Mouse (Mus musculus) neural tube, embryonic 13.5 days (tissue): ENCODE measurements around the gene Chst4. TPM values are rescaled to one million over a fixed set of nuclear protein-coding genes. Genes with fewer than 3 reads are reported as not detected.

Experiments
- ATAC-seq: fragments of 200-750 bp; cut with Nextera tagmentation; 2 replicates; pipeline ENCODE4 v1.8.0; 2017; ENCODE audit warnings: low read depth, mild to moderate bottlenecking, moderate TSS enrichment, moderate library complexity
- H3K27ac ChIP-seq: fragments of 300-500 bp; sonication (generic); replicated peaks from 2 replicates; pipeline ENCODE4 v1.5.1; 2015; ENCODE audit warnings: moderate library complexity, mild to moderate bottlenecking, inconsistent platforms
- H3K27me3 ChIP-seq: fragments of 300-500 bp; sonication (generic); 2 replicates; pipeline ENCODE4 v1.6.1; 2015; ENCODE audit warnings: mild to moderate bottlenecking, inconsistent platforms
- H3K36me3 ChIP-seq: fragments of 300-500 bp; sonication (generic); 2 replicates; pipeline ENCODE4 v1.6.1; 2015; ENCODE audit warnings: mild to moderate bottlenecking, inconsistent platforms
- H3K4me1 ChIP-seq: fragments of 300-500 bp; sonication (generic); replicated peaks from 2 replicates; pipeline ENCODE4 v1.6.1; 2015; ENCODE audit warnings: inconsistent platforms
- H3K4me2 ChIP-seq: fragments of 300-500 bp; sonication (generic); 2 replicates; pipeline ENCODE4 v1.6.1; 2015; ENCODE audit warnings: inconsistent platforms, mild to moderate bottlenecking, moderate library complexity
- H3K4me3 ChIP-seq: fragments of 300-500 bp; sonication (generic); 2 replicates; pipeline ENCODE4 v1.5.1; 2015; ENCODE audit warnings: mild to moderate bottlenecking, inconsistent platforms
- H3K9ac ChIP-seq: fragments of 300-500 bp; sonication (generic); 2 replicates; pipeline ENCODE4 v1.6.1; 2015; ENCODE audit warnings: moderate library complexity, mild to moderate bottlenecking, inconsistent platforms
- H3K9me3 ChIP-seq: fragments of 300-500 bp; sonication (generic); 2 replicates; pipeline ENCODE4 v1.6.1; 2016; ENCODE audit warnings: inconsistent platforms
- WGBS: fragments of 180-500 bp; shearing (Covaris S2); methylation state at CpG from one replicate; pipeline ENCODE4 v1.1.7; 2015; 5-methylcytosine and 5-hydroxymethylcytosine counted together
- polyA plus RNA-seq: library from polyadenylated mRNA; unstranded; fragments of >200 nt; fragmentation: Nextera tagmentation; extraction: Ambion mirVana; gene quantifications from 2 replicates; pipeline ENCODE4 v1.2.1, GENCODE M21; 2015

Gene Chst4
- not detected in 2 replicates for polyA plus RNA-seq

GRCm38 (mm10) chr8:110039659-110040058, at the start of gene Chst4:
TSS of gene Chst4 (minus strand) at chr8:110039740.
- H3K4me1 ChIP-seq: no peaks in the 10 kb centered on the region
- H3K9ac ChIP-seq: no peak within 1 kb of the TSS
- H3K9me3 ChIP-seq: no peaks in the 10 kb centered on the region
- no peaks in the 10 kb centered on the region for H3K36me3 ChIP-seq
- no peak within 1 kb of the TSS for H3K4me2 ChIP-seq
- no peak within 1 kb of the TSS for H3K27ac ChIP-seq
- ATAC-seq: no peak
- WGBS: 81% methylated on average over 5 of the region's 5 CpGs
- H3K27me3 ChIP-seq: no peaks in the 10 kb centered on the region
- H3K4me3 ChIP-seq: no peak within 1 kb of the TSS

GRCm38 (mm10) chr8:110082416-110083105, 43.0 kb upstream of the Chst4 start:
- ATAC-seq: no peak
- Histone ChIP-seq H3K4me1 (peaks cover 24% of the 10 kb centered on the region), H3K4me3 (no peak overlapping the region), H3K27me3 (no peaks in the 10 kb centered on the region), H3K4me2 (no peak overlapping the region), H3K9ac (no peak overlapping the region), H3K9me3 (0 out of 2 replicates have a peak, but pooled peaks cover 2% of the 10 kb centered on the region), H3K27ac (no peak overlapping the region), H3K36me3 (peaks cover 48% of the 10 kb centered on the region)
- WGBS: 78% methylated on average over 11 of the region's 11 CpGs

DNA sequence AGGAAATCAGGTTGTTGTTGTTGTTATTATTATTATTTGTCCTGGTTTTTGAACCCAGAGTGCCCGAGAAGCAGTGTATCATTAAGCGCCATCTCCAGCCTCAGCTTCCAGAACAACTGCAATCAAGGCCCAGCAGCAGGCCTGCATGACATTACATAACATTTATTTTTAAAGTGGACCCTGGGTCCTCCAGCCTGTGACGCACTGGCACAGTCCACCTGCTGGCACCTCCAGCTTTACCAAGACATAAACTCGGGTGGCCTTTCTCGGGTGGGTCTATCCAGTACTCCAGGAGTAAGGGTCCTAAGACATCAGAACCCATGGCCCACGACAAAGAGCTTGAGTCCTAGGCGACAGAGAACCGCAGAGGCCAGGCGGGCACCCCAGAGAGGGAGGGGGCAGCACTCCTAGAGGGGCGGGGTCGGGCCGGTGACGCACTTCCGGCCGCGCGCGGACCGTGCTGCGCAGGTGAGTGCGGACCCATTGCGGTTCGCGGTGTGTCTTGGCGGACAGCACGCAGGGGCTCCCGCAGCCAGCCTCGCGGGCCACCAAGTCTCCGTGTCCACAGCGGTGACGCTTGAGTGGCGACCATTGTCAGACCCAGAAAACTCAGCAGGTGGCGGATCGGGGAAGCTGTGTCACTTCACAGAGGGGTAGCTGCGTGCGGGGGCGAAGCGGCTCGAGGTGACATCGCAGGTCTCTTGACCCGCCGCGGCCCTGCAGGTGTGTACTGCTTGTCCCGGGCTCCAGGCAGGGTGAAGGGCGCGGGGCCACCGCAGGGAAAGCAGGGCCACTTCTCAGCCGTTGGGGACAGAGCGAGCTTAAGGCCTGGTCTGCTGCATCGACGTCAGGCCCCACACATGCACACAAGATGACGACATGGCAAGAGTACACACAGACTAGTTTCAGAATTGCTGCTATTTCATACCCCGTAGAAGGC, 40.0 kb upstream of the Chst4 start, which contains the start of gene Zfp612:
Gene Zfp612, plus strand, starts transcription at position 465 of the 940 bp plus-strand sequence.
- H3K4me1 ChIP-seq: peaks cover 24% of the 10 kb centered on the region
- H3K4me2 ChIP-seq: peak within 1 kb of the TSS; percentile 85
- peaks cover 19% of the 10 kb centered on the region for H3K36me3 ChIP-seq
- H3K4me3 ChIP-seq: peak within 1 kb of the TSS; percentile 64
- WGBS: 7% methylated on average over 54 of the region's 54 CpGs
- H3K27me3 ChIP-seq: no peaks in the 10 kb centered on the region
- peak within 1 kb of the TSS; percentile 81 for H3K9ac ChIP-seq
- ATAC-seq: peak; percentile 96
- H3K9me3 ChIP-seq: no peaks in the 10 kb centered on the region
- peak within 1 kb of the TSS; percentile 16; the same call in 1 of the 2 replicates for H3K27ac ChIP-seq

- 87% methylated on average over 8 of the region's 8 CpGs for WGBS
Measured at GRCm38 (mm10) chr8:110074496-110074895, 35.0 kb upstream of the Chst4 start.

DNA sequence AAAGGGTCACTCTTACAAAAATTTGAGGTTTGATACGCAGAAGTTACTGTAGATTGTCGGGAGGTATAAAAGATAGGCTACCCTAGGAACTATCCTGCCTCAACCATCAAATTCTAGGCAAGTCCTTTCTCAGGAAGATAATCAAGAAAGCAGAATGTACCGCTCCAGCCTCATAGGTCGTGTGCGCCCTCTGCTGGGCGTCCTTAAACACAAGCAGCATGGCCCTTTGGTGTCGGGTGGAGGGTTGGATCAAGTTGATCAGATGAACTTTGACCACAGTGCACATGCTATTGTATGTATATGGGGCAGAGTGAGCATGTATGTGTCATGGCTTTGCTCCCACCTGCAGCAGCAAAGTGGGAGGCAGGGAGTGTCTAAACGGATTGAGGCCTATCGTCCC, 32.1 kb upstream of the Chst4 start:
- no peak overlapping the region for H3K4me3 ChIP-seq
- 0 out of 2 replicates have a peak, but pooled peaks cover 2% of the 10 kb centered on the region for H3K27me3 ChIP-seq
- H3K36me3 ChIP-seq: no peaks in the 10 kb centered on the region
- ATAC-seq: peak; percentile 32; the same call in 1 of the 2 replicates
- no peaks in the 10 kb centered on the region for H3K9me3 ChIP-seq
- 16% methylated on average over 9 of the region's 9 CpGs for WGBS
- H3K4me1 ChIP-seq: no peaks in the 10 kb centered on the region
- no peak overlapping the region for H3K4me2 ChIP-seq
- no peak overlapping the region for H3K27ac ChIP-seq
- H3K9ac ChIP-seq: no peak overlapping the region

More at GRCm38 (mm10) chr8:110074496-110074895, 35.0 kb upstream of the Chst4 start:
- Histone ChIP-seq H3K27ac (no peak overlapping the region), H3K36me3 (no peaks in the 10 kb centered on the region), H3K4me3 (no peak overlapping the region), H3K27me3 (0 out of 2 replicates have a peak, but pooled peaks cover 2% of the 10 kb centered on the region), H3K9me3 (no peaks in the 10 kb centered on the region), H3K4me2 (no peak overlapping the region), H3K9ac (no peak overlapping the region), H3K4me1 (peaks cover 4% of the 10 kb centered on the region; the same call in 1 of the 2 replicates)
- ATAC-seq: no peak

DNA sequence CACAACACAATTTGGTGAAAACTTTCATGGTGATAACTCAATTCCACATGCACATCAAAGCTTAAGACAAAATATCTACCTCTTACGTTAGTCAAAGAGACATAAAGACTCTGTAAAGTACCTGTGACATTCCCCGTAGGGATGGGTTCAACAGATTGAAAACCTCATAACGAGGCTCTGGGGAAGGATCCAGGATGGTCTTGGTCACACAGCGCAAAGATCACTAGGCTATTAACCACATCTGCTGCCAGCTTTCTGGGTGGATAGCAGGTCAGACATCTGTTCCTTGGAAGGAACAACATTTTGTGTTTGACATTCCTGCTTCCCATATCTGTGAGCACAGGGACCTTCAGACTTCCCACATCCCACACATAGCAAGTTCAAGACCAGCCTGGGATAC, 30.2 kb upstream of the Chst4 start:
- no peak overlapping the region for H3K9ac ChIP-seq
- H3K4me3 ChIP-seq: no peak overlapping the region
- H3K27ac ChIP-seq: no peak overlapping the region
- ATAC-seq: no peak
- no peaks in the 10 kb centered on the region for H3K9me3 ChIP-seq
- no peak overlapping the region for H3K4me2 ChIP-seq
- no peaks in the 10 kb centered on the region for H3K36me3 ChIP-seq
- 89% methylated on average over 4 of the region's 4 CpGs for WGBS
- no peaks in the 10 kb centered on the region for H3K4me1 ChIP-seq
- H3K27me3 ChIP-seq: 0 out of 2 replicates have a peak, but pooled peaks cover 2% of the 10 kb centered on the region

DNA sequence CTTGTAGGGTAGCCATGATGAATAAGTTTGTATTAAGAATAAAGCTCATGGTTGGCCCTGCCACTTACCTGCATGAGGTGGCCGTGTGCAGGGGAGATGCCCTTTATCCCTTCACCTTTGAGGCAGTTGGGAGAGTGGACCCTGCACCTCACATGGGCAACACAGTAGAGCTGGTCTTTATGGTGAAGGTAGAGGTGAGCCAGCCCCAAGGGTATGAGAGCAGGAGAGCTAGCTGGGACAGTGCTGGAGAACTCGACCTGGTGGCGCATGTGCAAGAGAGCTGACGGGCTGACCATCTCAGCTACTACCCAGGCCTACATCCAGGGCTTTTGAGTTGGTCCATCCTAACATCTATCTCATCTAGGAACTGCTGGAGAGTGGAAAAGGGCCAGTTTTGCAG, 26.1 kb upstream of the Chst4 start:
- no peaks in the 10 kb centered on the region for H3K4me1 ChIP-seq
- no peak for ATAC-seq
- 90% methylated on average over 4 of the region's 4 CpGs for WGBS
- H3K27me3 ChIP-seq: no peaks in the 10 kb centered on the region
- H3K9ac ChIP-seq: no peak overlapping the region
- H3K27ac ChIP-seq: no peak overlapping the region
- no peak overlapping the region for H3K4me3 ChIP-seq
- H3K36me3 ChIP-seq: no peaks in the 10 kb centered on the region
- H3K9me3 ChIP-seq: no peaks in the 10 kb centered on the region
- no peak overlapping the region for H3K4me2 ChIP-seq

DNA sequence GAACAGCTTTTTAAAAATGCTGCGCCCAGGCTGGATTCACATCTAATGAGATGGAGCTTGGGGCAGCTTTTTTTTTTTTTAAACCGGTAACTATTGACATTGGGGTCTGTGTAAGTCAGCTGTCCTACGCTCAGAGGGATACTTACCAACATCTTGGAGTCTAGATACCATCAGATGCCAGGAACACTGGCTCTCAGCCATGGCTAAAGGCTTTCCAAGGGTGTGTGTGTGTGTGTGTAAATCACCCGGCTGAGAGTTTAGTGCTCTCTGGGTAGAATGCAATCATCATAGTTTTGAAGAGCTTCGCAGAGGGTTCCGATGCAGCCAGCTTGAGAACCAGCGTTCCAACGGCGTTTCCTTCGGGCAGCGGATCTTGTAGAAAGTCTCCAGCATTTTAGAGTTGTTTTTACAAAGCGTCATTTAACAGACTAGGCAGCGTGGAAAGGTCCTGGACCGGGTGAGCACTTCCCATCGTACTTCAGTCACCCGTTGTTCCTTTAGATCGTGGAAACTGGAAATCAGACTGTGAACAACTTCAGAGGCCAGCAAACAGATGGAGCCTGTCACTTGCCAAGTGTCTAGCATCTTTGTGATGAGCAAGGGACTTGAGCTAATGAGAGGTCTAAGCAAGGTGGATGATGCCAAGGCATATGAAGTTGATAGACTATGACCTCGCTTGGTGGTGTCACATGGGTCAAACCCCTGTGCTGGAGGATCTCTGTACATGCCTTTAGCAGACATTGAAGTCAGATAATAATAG, 25.2 kb upstream of the Chst4 start:
- no peak for ATAC-seq
- H3K9ac ChIP-seq: no peak overlapping the region
- H3K36me3 ChIP-seq: no peaks in the 10 kb centered on the region
- H3K27me3 ChIP-seq: no peaks in the 10 kb centered on the region
- 93% methylated on average over 18 of the region's 18 CpGs for WGBS
- no peaks in the 10 kb centered on the region for H3K4me1 ChIP-seq
- H3K4me3 ChIP-seq: no peak overlapping the region
- H3K27ac ChIP-seq: no peak overlapping the region
- no peak overlapping the region for H3K4me2 ChIP-seq
- H3K9me3 ChIP-seq: no peaks in the 10 kb centered on the region

GRCm38 (mm10) chr8:110064161-110064560, 24.6 kb upstream of the Chst4 start:
- Histone ChIP-seq H3K4me2 (no peak overlapping the region), H3K36me3 (no peaks in the 10 kb centered on the region), H3K4me3 (no peak overlapping the region), H3K9ac (no peak overlapping the region), H3K9me3 (no peaks in the 10 kb centered on the region), H3K4me1 (no peaks in the 10 kb centered on the region), H3K27me3 (no peaks in the 10 kb centered on the region), H3K27ac (no peak overlapping the region)
- 70% methylated on average over 9 of the region's 9 CpGs for WGBS
- ATAC-seq: no peak

DNA sequence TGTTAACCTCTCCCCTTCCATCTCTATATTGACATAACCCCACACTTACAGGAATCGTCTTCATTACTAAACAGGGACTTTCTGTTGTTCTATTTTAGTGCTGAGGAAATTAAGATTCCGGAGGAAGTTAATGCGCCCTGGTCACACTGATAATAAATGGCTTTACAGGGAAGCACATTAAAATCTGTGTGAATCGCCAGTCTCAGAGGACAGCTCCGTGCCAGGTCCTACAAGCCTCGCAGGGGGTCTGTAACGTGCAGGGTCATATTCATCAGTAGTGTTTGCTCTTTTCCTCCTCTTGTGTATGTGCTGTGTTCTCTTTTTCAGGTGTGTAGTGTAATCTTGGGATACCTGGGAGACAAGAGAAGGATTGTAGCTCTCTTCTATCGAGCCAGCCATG, 18.7 kb upstream of the Chst4 start:
- no peaks in the 10 kb centered on the region for H3K9me3 ChIP-seq
- no peak for ATAC-seq
- no peak overlapping the region for H3K27ac ChIP-seq
- H3K4me2 ChIP-seq: no peak overlapping the region
- no peaks in the 10 kb centered on the region for H3K36me3 ChIP-seq
- H3K9ac ChIP-seq: no peak overlapping the region
- H3K27me3 ChIP-seq: no peaks in the 10 kb centered on the region
- 65% methylated on average over 8 of the region's 8 CpGs for WGBS
- no peaks in the 10 kb centered on the region for H3K4me1 ChIP-seq
- no peak overlapping the region for H3K4me3 ChIP-seq

GRCm38 (mm10) chr8:110051208-110051607, 11.7 kb upstream of the Chst4 start:
- Histone ChIP-seq H3K9me3 (no peaks in the 10 kb centered on the region), H3K36me3 (no peaks in the 10 kb centered on the region), H3K4me3 (no peak overlapping the region), H3K4me2 (no peak overlapping the region), H3K27ac (no peak overlapping the region), H3K9ac (no peak overlapping the region), H3K4me1 (no peaks in the 10 kb centered on the region), H3K27me3 (no peaks in the 10 kb centered on the region)
- ATAC-seq: no peak
- 81% methylated on average over 6 of the region's 6 CpGs for WGBS
